Mouse (Mus musculus) erythroblast, embryonic 14.5 days (primary cell): ENCODE measurements around the gene Sh3kbp1.

Source experiments
- GATA1 ChIP-seq: IDR thresholded peaks from 2 replicates; pipeline ENCODE4 v1.6.1; 2012; ENCODE audit warnings: low read length, inconsistent platforms, mixed read lengths
- TAL1 ChIP-seq: IDR thresholded peaks from 3 replicates; pipeline ENCODE4 v1.6.1; 2012; ENCODE audit warnings: low read length, inconsistent platforms, mixed read lengths

- TF ChIP-seq GATA1 (no peak), TAL1 (no peak)
Measured at GRCm38 (mm10) chrX:159829192-159829852, 202.2 kb downstream of the Sh3kbp1 start.
